In the genomic region with DNA sequence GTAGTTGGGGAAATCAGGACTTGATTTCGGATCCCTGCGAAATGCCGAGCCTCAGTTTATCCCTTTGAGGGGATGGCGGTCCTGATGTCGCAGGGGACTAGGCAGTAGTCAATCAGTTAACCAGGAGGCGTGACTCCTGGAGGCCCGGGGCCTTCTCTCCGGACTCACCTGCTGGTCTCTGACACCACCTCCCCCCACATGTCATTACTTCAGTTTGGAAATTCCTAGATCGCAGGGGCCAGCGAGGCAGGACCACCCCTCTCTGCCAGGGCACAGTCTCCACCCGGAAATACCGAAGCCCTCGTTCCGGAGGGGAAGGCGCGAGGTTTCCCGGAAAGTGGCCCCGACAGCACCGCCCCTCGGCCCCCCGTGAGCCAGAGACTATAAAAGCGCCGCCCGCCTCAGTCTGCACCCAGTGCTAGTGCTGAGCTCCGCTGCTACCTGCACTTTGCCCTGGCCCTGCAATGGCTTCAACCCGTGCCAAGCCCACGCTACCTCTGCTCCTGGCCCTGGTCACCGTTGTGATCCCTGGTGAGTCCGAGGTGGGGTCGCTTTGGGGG, we compare ENCODE assay signal across 9 mouse cellular contexts. TPM values are rescaled to one million over a fixed set of nuclear protein-coding genes. Genes with fewer than 3 reads are reported as not detected.
DNase-seq lines count a peak whose midpoint lies in the region; ATAC-seq lines count a peak whose summit lies in the region.
"Had no signal": no experiment of that assay in that cellular context is flagged by ENCODE, and none has a peak within 500 bp of the region (broad histone marks: within the 10 kb centered on the region; RNA-seq: fewer than 3 reads in every experiment).

Icam1 (plus strand) TSS at position 415 of the 560 bp plus-strand sequence.

- peaks cover 11% of the 10 kb centered on the region for H3K4me1 ChIP-seq in forebrain, embryonic 15.5 days
- H3K4me1 ChIP-seq in limb, embryonic 10.5 days = peaks cover 23% of the 10 kb centered on the region
- peaks cover 34% of the 10 kb centered on the region for H3K4me1 ChIP-seq in stomach, embryonic 15.5 days

- H3K4me3 ChIP-seq in forebrain, embryonic 15.5 days = peak within 1 kb of the TSS; percentile 25
- peak within 1 kb of the TSS; percentile 41 for H3K4me3 ChIP-seq in limb, embryonic 10.5 days
- H3K4me3 ChIP-seq in stomach, embryonic 15.5 days (replicated peaks) = peak within 1 kb of the TSS; percentile 46
- H3K4me3 ChIP-seq: myocyte had no signal

- no peaks in the 10 kb centered on the region for H3K9me3 ChIP-seq in forebrain, embryonic 15.5 days
- no peaks in the 10 kb centered on the region for H3K9me3 ChIP-seq in limb, embryonic 10.5 days (replicated peaks)
- no peaks in the 10 kb centered on the region for H3K9me3 ChIP-seq in stomach, embryonic 15.5 days

- H3K9ac ChIP-seq in forebrain, embryonic 15.5 days (replicated peaks) = no peak within 1 kb of the TSS
- no peak within 1 kb of the TSS for H3K9ac ChIP-seq in stomach, embryonic 15.5 days

- peak; percentile 59 for DNase-seq in ovary, postnatal 10 days (ENCODE audit: low spot score)
- DNase-seq in ovary, adult 18-20 months (ENCODE audit: low spot score) = no peak
- peak; percentile 57 for DNase-seq in limb, embryonic 10.5 days (ENCODE audit: low spot score)
- DNase-seq in layer of hippocampus, adult 9-10 months (ENCODE audit: low spot score) = no peak

- no peaks in the 10 kb centered on the region for H3K36me3 ChIP-seq in forebrain, embryonic 15.5 days
- H3K36me3 ChIP-seq in limb, embryonic 10.5 days = no peaks in the 10 kb centered on the region
- no peaks in the 10 kb centered on the region for H3K36me3 ChIP-seq in stomach, embryonic 15.5 days

- no peak for ATAC-seq in forebrain, embryonic 15.5 days (replicated peaks)
- peak; percentile 37 to 61; a peak in 3 of 4 replicates for ATAC-seq in hematopoietic stem cell, adult 5-6 weeks (replicated peaks in 1 of 2; ENCODE audit: insufficient read depth in 1 of 2, low FRiP score in 2 of 2, low TSS enrichment in 1 of 2, low read depth in 1 of 2, poor library complexity in 2 of 2, severe bottlenecking in 2 of 2)
- peak; percentile 56; the same call in 1 of the 2 replicates for ATAC-seq in megakaryocyte-erythroid progenitor cell, adult 5-6 weeks (replicated peaks; ENCODE audit: low FRiP score, low TSS enrichment, poor library complexity, severe bottlenecking)
- peak; percentile 45; the same call in 1 of the 2 replicates for ATAC-seq in stomach, embryonic 15.5 days (ENCODE audit: insufficient read depth, low FRiP score, low read depth)

- peaks cover 51% of the 10 kb centered on the region for H3K27me3 ChIP-seq in forebrain, embryonic 15.5 days
- peaks cover 79% of the 10 kb centered on the region for H3K27me3 ChIP-seq in limb, embryonic 10.5 days (ENCODE audit: low read depth, poor library complexity, severe bottlenecking)
- H3K27me3 ChIP-seq in stomach, embryonic 15.5 days (replicated peaks) = peaks cover 18% of the 10 kb centered on the region; the same call in 1 of the 2 replicates

- 2% methylated on average over 30 of the region's 30 CpGs for WGBS in forebrain, embryonic 15.5 days
- under 1% methylated on average over 30 of the region's 30 CpGs for WGBS in limb, embryonic 10.5 days
- WGBS in stomach, embryonic 15.5 days = 1% methylated on average over 30 of the region's 30 CpGs

- H3K27ac ChIP-seq in forebrain, embryonic 15.5 days (replicated peaks) = no peak within 1 kb of the TSS
- peak within 1 kb of the TSS; percentile 11; the same call in 1 of the 2 replicates for H3K27ac ChIP-seq in limb, embryonic 10.5 days
- peak within 1 kb of the TSS; percentile 55 for H3K27ac ChIP-seq in stomach, embryonic 15.5 days

- peak within 1 kb of the TSS; percentile 37 for H3K4me2 ChIP-seq in forebrain, embryonic 15.5 days (replicated peaks)
- peak within 1 kb of the TSS; percentile 72 for H3K4me2 ChIP-seq in stomach, embryonic 15.5 days

RNA-seq across cellular contexts. Expression of gene Icam1, which starts in this region (rescaled TPM):
- polyA plus RNA-seq in forebrain, embryonic 15.5 days (2015; fragmentation: Nextera tagmentation; extraction: Ambion mirVana) = 2.8 and 3.0 TPM in 2 replicates
- total RNA-seq in hematopoietic stem cell, adult 5-6 weeks (2017) = 36.2 and 44.7 TPM in 2 replicates
- 6.2 and 7.6 TPM in 2 replicates for polyA plus RNA-seq in limb, embryonic 10.5 days (2016; fragmentation: Nextera tagmentation; extraction: Ambion mirVana)
- total RNA-seq in megakaryocyte-erythroid progenitor cell, adult 5-6 weeks (2014; fragmentation: Nextera tagmentation) = 1.9 and 3.4 TPM in 2 replicates
- 3.6 TPM in 2 replicates for total RNA-seq in megakaryocyte-erythroid progenitor cell, adult 5-6 weeks (2017)
- 10.9 and 11.3 TPM in 2 replicates for polyA plus RNA-seq in stomach, embryonic 15.5 days (2015; fragmentation: Nextera tagmentation; extraction: Ambion mirVana)

Comparison
In these comparisons a context has a peak if more than half of its experiments do, and no peak if none do; other contexts are left out.
1. DNase-seq: peak in ovary, postnatal 10 days (single experiment) and limb, embryonic 10.5 days (single experiment); none in ovary, adult 18-20 months (single experiment) and layer of hippocampus, adult 9-10 months (single experiment).
2. Peak in every context shown above with its lines, with median percentiles within 50 percentile points of each other: H3K4me3 ChIP-seq.